ENCODE assay signal across 12 mouse cellular contexts in the genomic region with DNA sequence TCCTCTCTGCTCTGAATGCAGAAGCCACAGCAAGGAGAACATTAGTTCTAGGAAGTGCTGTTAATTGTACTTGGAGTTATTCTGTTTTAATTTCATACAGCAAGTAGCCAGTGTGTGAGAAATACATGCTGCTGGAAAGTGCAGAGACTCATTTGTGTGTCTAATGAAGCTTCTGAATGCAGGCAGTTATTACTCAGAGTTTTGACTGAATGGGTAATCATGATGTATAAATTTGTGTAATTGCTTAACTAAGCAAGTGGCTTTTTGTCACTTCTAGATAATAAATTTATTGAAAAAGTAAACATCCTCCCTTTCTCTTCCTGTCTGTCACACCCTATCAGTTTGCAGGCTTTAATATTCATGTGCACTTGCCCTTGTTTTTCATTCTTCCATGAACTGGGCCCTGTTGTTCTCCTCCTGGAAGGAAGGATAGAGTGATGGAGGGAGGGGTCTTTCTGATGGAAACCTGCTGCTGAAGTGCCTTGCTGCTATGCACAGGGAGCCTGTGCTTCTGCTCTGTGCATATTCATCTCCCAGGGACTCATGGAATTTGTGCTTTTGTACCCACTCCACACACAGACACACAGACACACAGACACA.
"Had no signal": no experiment of that assay in that cellular context is flagged by ENCODE, and none has a peak within 500 bp of the region (broad histone marks: within the 10 kb centered on the region; RNA-seq: fewer than 3 reads in every experiment).

No protein-coding gene starts in this region.

- H3K27ac ChIP-seq: limb, embryonic 12.5 days; liver, embryonic 13.5 days; neural tube, embryonic 12.5 days; stomach, postnatal 0 days had no signal

- ATAC-seq: liver, postnatal 0 days had no signal

- H3K4me3 ChIP-seq: limb, embryonic 12.5 days; liver, embryonic 13.5 days; neural tube, embryonic 12.5 days had no signal

- H3K27me3 ChIP-seq: limb, embryonic 12.5 days; liver, embryonic 13.5 days; neural tube, embryonic 12.5 days had no signal

- H3K9ac ChIP-seq: limb, embryonic 12.5 days; liver, embryonic 13.5 days; liver, postnatal 0 days; neural tube, embryonic 12.5 days had no signal

- H3K4me2 ChIP-seq: limb, embryonic 12.5 days; liver, embryonic 13.5 days; neural tube, embryonic 12.5 days had no signal

- H3K9me3 ChIP-seq: limb, embryonic 12.5 days; liver, embryonic 13.5 days; neural tube, embryonic 12.5 days had no signal

- H3K4me1 ChIP-seq: limb, embryonic 12.5 days; liver, embryonic 13.5 days; neural tube, embryonic 12.5 days had no signal

- DNase-seq: kidney, adult 18-20 months; kidney, postnatal 14 days; liver; liver, embryonic 13.5 days; liver, postnatal 0 days; lung, postnatal 14 days; midbrain, embryonic 14.5 days; right cerebral cortex, postnatal 14 days; thymus, postnatal 4 days had no signal

- H3K36me3 ChIP-seq: limb, embryonic 12.5 days; liver, embryonic 13.5 days; neural tube, embryonic 12.5 days had no signal
